Mouse (Mus musculus) frontal cortex, adult (tissue): ENCODE measurements around the gene Ppp3ca.

ENCODE experiments used
- ATAC-seq: cut with Nextera tagmentation; 2 replicates; pipeline ENCODE4 v1.9.2; 2017; ENCODE audit warnings: mild to moderate bottlenecking, moderate library complexity, mixed read lengths; ENCODE audit not compliant: low TSS enrichment

Gene Ppp3ca

DNA sequence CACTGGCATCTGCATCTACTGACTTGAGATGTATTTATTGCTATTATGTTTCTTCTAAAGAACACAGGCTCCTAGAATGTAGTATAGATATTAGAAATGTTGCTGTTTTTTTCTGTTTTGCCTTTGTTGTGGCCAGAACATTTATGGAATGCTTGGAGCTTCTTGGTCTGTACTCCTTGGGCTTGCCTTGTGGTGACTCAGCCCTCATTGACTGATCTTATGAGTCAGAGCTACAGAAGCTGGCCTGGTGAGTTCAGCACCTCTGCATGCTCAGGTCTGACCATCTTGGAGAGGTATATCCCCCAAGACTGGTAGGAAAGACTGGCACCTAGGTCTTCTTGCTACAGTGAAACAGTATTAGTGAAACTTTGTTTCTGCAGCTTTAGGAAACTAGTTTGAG lies 52.6 kb downstream of the Ppp3ca start:
- ATAC-seq, result no peak

DNA sequence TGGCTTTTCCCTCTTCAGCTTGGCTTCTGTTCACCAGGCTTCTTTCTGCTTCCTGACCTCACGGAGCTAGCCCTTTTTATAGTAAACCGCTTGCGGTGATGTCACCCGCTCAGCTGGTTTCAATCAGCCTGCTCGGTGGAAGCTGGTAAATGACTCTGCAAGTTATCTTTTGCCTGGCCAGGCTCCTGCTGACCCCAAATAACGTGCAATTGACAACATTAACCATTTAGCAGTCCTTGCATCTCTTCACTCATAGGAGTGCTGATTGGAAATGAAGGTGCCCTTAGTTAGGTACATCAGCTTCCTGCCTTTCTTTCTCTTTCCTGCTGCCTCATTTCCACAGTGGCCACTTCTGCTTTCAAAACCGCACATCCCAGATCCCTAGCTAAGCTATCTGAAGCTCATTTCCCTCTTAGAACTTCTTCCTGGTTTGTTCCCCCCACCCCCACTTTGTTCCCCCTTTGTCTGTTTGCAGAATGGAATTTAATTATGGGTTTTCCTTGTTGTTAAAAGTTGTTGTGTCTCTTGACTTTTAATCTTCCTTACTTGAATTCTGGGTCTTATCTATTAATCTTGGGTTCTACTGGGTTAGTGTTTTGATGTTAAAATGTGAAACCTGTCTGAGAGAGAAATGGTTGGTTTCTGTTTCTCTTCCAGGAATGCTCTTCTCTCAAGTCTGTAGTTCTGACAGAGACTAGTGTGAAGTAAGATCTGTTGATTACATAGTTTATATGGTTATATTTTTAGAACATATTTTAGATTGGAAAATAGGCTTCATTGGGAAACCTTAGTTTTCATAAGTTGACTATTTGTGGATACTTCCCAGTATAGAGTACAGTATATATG lies 55.6 kb downstream of the Ppp3ca start:
- peak; percentile 69 for ATAC-seq

DNA sequence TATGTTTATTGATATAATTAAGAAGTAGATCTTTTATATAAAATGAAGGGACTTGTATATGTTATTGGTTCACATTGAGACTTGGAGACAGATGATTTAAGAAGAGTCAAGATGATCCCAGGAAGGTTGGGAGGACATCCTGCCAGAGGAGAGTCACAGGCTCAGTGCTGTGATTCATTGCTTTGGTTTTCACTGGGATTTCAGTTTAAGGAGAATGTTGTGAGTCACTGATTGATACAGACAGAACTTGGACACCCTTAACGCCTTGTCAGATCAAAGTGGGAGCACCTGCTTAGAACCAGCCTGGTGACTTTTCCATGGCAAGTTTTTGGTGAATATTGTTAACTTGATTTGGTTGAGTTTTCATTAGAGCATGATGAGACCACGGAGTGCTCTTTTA lies 58.0 kb downstream of the Ppp3ca start:
- no peak for ATAC-seq

DNA sequence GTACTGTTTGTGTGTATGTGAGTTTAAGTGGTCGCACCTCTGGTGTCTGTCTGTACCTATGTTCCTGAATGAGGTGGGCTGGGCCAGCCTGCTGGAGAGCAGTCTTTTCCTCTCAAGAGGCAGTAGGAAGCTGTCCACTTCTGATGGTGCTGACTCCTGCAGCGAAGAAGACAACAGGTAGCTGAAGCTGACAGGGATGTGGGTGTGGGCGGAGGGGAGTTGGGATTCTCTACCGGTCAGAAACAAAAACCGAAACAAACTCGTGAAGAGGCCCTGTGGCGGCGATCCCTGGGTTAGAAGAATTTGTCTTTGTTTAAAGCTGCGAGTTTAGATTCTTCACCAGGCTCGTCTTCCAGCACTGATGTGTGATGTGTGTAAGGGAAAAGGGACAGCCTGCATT lies 60.1 kb downstream of the Ppp3ca start:
- ATAC-seq, result peak; percentile 16; the same call in 1 of the 2 replicates

DNA sequence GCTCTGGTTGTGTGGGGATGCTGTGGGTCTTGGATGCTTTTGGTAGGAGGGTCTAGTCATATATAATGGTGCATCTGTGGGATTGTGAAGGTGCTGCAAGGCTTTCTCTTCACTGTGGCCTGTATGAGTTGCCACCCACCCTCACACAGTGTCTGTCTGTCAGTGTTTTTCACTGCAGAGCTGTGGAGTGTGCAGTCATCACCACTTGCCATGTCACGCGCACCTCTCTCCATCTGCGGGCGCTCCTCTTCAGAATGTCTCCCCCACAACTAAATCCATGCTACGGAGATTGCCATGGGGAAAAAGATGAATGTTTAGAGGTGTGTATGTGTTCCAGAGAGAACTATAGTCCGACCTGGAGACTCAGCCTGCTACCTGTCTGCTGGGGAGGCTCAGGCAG lies 61.7 kb downstream of the Ppp3ca start:
- peak; percentile 56 for ATAC-seq

DNA sequence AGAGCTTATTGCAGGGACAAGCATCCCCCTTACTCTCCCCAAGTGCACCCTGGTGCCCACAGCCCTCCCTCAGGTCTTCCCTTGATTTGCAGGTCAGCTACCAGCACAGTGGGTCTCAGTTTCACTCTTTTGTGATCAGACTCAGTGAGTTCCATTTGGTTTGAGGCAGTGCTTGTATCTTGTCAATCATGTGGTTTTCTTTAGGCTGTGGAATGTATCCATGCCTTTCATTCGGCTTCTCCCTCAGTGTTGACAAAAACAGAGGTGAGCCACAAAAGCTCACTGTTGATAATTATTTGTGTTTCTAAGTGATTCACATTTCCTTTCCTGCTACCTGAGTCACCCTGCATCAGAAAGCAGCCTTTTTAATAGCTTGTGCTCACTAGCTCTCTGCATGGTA lies 66.1 kb downstream of the Ppp3ca start:
- no peak for ATAC-seq

DNA sequence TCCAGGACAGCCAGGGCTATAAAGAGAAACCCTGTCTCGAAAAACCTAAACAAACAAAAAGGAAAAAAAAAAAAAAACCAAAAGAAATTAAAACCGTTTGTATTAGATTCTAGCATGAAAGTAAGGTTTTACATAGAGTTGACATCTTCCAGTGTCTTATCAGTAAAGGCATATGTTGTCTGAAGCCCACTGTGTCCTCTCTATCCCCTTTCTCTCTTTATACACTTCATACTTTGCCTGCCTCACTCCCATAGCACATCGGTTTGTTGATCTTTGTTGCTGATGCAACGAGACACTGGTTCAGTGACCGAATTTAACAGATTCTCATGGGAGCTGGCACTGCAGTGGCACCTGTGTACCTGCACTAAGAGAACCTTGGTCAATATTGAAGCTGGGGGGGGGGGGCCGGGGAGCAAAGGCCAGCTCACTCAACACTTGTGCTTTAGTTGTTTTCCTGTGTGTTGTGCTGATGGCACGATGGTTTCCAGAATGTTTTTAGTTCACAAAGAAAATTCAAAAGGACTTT lies 66.9 kb downstream of the Ppp3ca start:
- no peak for ATAC-seq

DNA sequence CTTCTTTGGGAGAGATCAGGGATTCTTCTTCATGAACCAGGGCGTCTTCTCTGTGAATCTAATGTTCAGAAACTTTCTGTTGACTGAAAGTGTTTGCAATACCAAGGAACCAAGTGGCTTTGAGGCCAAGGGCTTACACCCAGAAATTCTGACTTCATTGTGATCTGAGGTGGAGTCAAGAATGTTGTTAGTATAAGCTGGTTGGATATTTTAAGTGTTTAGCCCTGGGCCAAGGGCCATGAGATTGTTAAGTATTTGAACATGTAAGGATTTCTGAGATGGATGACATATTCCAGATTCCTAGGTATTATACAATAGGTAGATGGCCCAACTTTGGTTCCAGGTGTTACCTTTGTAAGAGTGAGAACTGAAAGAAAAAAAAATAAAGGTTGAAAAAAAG lies 68.5 kb downstream of the Ppp3ca start:
- ATAC-seq, result no peak

DNA sequence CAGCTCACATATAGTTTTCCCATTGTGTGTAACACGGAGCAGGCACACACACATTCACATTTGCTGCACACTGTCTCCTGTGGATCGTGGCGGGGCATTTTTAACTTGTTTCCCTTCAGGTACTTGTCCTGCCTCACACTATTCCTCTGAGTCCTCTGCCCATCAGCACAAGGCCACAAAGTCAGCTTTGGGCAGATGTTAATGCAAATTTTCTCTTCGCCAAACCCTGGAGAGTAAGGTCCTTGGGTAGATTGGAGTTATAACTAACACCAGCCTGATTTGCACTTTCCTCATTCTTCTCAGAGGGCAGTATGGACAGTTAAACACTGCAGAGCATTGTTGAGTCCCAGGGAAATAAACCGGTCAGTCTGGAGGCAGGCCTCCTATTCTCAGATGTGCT lies 69.0 kb downstream of the Ppp3ca start:
- ATAC-seq, result no peak

DNA sequence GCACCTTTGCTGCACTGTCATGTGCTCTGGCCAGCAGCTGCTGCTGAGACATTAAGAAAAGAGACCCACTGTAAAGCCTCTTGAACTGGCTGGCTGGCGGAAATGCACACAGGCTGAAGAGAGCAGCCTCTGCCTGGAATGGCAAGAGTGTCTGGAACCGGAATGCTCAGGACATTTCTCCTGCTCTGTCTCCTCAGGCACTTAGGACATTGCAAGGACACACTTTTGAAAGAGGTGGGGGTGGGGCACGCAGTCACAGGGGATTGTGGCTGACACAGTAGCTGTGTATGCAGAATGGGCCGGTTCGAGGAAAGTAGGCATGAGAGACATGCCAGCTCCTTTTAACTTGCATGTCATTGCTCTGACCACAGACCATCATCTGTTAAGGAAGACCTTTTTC lies 71.7 kb downstream of the Ppp3ca start:
- ATAC-seq, result no peak

DNA sequence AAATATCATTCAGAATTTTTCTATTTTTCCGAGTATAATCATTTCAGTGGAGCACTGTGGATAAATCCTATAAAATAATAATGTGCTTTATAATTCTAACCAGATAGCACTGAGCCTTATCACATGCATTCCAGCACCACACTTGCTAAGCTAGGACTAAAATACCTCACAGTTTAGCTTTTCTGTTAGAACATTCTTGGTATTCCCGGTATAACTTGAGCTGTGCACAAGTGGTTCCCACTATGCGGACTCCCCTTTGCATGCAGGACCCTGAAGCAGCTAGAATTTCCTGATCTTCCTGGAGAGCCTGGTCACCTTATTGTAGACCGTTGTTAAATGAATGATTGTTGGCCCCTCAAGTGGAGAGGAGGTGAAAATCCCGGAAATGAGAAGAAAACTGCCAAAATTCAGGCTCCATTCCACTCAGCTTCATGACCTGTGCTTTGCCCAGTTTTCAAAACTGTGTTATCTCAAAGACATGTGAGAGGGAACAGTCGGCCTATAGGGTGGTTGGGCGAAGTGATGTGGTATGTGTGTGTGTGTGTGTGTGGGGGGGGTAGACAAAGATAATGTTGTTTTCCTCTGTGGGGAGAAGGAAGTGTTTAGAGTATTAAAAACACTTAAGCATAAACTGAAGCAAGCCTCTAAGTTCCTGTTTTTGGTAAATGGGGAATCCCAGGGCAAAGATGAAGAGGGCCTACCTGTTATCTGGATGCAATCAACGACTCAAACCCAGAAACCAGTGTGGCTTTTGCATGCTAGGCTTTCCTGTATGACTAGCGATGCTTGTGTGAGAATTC lies 72.5 kb downstream of the Ppp3ca start:
- no peak for ATAC-seq

DNA sequence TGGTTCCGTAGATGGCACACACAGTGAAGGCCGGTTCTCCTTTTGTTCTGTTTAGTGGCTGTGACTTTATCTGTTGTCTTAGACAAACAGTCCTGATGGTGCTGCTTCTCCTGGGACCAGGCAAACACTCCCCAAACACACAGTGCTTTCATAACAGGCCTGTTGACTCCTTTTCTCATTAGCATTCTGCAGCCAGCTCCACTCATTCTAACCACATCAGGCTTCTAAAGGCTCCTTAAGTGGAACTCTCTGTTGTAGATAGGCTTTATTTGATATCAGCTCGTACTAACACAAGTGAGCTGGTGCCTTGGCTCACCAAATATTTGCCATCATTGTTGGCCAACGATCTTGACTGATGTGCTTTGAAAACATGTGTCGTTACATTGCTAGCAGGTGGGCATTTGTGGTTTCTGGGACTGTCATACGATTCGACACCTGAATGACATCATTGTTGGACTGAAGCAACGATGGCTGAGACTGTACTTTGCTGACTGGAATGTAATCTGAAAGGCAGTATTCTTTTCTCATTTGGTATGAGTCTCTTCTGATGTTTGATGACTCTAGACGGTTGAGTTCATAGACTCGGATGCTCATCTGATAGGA lies 74.5 kb downstream of the Ppp3ca start:
- peak; percentile 36 for ATAC-seq

DNA sequence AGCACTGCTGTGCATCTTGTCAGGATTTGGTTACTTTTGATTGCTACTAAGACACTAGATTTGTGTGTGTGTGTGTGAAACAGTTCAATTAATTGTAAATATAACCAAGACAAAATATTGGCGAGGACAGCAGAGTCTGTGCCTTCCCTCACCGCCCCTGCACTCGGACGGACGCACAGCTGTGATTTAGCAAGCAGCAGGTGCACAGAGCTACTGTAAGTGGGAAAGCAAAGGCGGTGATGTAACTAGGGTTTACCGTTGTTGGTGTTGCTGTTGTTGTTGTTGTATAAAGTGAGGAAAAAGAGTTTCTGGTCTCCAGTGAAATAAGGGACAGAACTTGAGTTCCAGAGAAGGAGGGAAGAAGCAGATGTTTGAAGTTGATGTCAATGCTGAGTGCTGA lies 75.5 kb downstream of the Ppp3ca start:
- no peak for ATAC-seq

DNA sequence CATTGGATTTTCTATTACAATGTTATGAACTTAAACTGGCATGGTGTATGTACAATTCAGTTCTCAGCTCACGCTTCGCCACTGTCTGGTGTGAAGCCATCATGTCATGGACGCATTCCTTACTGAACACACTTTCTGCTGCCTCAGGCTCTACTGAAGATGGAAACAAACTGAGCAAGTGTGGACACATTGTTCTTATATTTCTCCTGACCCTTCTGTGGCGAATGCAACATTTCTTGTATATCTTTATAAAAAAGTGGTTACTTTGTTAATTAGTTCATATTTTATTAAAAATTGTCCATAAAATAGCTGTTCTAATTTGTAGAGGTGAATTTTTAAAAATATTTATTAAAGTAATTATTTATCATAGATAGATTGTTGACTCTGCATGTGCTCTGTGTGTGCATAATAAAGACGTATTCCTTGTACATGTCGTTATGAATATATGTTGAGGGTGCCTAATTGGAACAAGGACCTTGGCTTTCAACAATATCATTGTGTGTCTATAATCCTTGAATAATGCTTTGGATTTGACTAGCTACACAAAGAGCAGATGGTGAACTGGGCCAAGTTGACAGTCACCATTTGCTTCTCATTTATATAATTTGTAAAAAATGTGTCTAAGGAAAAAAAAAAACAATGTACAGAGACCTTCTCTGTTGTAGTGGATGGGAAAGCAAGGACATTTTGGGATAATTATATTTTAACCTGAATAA lies 79.0 kb downstream of the Ppp3ca start:
- ATAC-seq, result no peak

DNA sequence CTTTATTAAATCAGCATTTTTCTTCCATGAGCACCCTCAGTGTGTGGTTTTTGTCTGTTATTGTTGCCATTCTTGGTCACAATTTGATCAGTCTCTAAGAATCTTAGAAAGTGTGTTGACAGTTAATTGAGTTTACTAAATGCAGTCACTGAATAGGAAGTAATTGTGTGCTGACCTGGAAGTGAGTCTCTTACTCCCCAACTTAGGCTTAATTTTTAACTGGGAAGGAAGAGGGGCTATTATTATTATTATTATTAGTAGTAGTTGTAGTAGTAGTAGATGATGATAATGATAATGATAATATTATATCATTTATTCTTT lies 79.5 kb downstream of the Ppp3ca start:
- no peak for ATAC-seq

DNA sequence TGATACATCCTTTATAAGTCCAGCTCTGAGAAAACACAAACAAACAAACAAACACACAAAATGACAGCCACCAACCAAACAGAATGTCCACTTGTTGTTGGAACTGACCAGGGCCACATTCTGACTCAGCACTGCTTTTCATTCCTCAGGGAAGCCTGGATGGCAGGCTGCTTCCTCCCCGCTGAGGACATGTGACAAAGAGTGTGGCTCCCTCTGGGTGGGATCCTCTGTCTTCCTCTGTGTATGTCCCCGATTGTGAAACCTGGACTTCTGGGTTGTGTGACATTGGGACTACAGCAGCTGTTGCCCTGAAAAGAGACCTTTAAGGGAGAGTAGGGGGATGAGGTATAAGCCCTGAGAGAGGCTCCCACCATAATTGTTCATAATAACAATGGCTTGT lies 80.0 kb downstream of the Ppp3ca start:
- ATAC-seq, result no peak

DNA sequence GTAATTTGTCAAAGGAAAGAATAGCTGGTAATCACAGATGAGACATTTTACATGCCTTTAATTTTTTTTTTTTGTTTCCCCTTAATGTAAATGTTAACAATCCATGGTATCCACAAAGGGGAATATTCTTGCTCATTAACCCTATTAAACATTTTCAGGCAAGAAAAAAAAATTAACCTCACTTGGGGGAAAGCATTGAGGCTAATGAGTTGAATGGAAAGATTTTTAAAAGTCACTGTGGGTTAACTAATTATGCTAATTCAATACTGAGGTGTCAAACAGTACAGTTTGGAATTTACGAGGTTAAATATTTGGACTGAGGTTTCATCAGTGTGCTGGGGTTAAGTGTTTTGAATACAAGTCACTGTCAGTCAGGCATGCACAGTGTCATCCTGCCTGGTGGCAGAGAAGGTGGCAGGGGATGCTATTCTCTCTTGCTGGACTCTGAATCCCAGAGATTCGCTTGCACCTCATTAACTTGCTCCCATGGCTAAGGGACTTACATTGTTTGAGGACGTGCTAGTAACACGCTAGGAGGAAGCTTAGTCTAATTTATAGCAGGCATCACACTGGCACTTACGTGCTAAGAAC lies 82.3 kb downstream of the Ppp3ca start:
- ATAC-seq, result peak; percentile 7; the same call in 1 of the 2 replicates

DNA sequence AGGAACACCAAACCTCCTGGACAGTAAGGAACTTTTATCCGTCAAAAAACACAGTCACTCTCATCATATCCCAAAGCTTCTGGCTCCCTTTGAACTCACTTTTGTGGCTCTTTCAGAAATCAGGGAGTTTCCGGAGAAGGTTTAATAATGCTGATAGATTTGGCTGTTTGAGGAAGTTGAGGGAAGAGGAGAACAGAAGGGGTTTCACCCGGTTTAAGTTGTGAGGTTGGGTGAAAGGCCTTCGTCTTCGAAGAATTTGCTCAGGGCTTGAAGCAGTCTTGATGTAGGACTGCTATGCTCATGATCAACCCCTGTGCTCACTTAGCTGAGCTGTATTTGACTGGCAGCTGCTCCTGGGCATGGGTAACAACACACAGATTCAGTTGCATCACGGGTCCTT lies 86.2 kb downstream of the Ppp3ca start:
- no peak for ATAC-seq

DNA sequence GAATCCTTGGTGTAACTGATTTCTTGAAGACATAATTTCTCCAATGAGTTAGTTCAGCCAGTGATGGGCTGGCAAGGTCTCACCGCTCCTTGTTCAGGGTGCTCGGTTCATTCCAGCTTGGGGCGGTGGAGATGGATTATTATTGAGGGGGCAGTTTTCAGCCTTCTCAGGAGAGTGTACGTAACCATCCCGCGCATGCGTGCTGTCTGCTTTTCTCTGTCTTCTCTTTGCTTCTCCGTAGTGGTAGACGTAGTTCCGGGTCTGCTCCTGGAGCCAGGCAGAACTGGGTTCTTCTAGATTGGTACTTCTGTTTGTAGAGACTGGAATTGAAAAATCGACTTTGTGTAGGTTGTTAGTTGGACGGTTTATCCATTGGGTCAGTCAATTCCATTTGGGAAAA lies 89.5 kb downstream of the Ppp3ca start:
- ATAC-seq, result no peak

DNA sequence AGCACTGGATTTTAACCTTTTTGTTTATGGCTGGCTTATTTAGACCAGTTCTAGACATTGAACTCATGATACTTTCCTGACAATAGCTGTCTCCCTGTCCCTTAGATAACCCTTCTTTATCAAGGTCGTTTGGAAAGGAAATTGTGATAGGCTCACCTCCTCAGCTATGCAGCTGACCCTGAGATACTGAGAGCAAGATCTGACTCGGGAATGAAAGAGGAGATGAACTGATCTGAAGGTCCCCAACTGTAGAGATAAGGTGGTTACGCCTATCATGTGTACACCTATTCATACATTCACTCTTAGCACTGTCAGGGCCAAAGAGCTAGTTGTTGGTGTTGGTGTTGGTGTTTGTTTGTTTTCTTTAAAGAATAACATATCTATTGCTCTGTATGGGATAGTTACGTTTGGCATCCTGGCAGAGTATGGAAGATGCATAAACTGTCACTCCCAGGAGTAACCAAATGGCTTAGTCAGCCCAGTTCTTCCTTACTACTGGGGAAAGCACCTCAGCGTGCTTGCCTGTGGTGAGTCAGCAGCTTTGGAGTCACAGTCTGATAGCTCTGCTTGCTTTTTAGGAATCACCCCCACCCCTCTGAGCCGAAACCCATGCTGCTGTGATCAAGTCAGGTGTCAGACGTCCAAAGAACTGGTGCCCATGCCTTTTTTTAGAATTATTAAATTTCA lies 91.5 kb downstream of the Ppp3ca start:
- ATAC-seq, result peak; percentile 38; the same call in 1 of the 2 replicates

DNA sequence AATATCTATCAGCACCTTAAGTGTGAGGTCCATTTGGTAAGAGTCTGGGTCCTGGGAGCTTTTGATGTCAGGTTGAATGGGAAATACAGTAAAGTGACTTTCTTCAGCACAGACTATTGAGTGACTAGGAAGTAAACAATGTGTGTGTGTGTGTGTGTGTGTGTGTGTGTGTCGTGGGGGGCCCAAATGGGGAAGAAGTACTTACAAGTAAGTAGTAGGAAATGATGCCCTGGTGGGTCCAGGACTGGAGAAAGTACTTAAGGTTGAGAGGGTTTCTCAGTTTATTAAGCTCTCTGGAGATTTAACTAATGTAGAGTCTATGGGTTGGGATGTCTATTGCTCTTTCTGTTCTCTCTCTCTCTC lies 92.0 kb downstream of the Ppp3ca start:
- no peak for ATAC-seq
